Mouse (Mus musculus): ENCODE measurements around the gene Gcfc2.

Gene Gcfc2

GRCm38 (mm10) chr6:81923523-81924142 is at the start of gene Gcfc2:
Gene Gcfc2 (plus strand): TSS chr6:81923669.
- DNase-seq: peak; percentile 94

GRCm38 (mm10) chr6:81895678-81896230 is 27.7 kb upstream of the Gcfc2 start:
- no peak for DNase-seq

- DNase-seq: no peak
Measured at GRCm38 (mm10) chr6:81910302-81910855, 13.1 kb upstream of the Gcfc2 start.

GRCm38 (mm10) chr6:81911244-81911643 is 12.2 kb upstream of the Gcfc2 start:
- no peak for DNase-seq

- no peak for DNase-seq
Measured at GRCm38 (mm10) chr6:81911713-81912112, 11.8 kb upstream of the Gcfc2 start.

- DNase-seq: no peak
Measured at GRCm38 (mm10) chr6:81912177-81912576, 11.3 kb upstream of the Gcfc2 start.

GRCm38 (mm10) chr6:81924304-81924703 is 835 bp downstream of the Gcfc2 start:
- no peak for DNase-seq

GRCm38 (mm10) chr6:81929402-81929801 is 5.9 kb downstream of the Gcfc2 start:
- DNase-seq: no peak

GRCm38 (mm10) chr6:81933281-81933680 is 9.8 kb downstream of the Gcfc2 start:
- DNase-seq: peak; percentile 5

GRCm38 (mm10) chr6:81941718-81942117 is 18.2 kb downstream of the Gcfc2 start:
- DNase-seq: no peak

- DNase-seq: no peak
Measured at GRCm38 (mm10) chr6:81943281-81943680, 19.8 kb downstream of the Gcfc2 start.

GRCm38 (mm10) chr6:81944432-81944831 is 21.0 kb downstream of the Gcfc2 start:
- no peak for DNase-seq

- DNase-seq: no peak
Measured at GRCm38 (mm10) chr6:81946906-81947305, 23.4 kb downstream of the Gcfc2 start.

- no peak for DNase-seq
Measured at GRCm38 (mm10) chr6:81955133-81955532, 31.7 kb downstream of the Gcfc2 start.

GRCm38 (mm10) chr6:81956399-81956798 is 32.9 kb downstream of the Gcfc2 start:
- DNase-seq: no peak

- DNase-seq: no peak
Measured at GRCm38 (mm10) chr6:81957992-81958391, 34.5 kb downstream of the Gcfc2 start.

- DNase-seq: no peak
Measured at GRCm38 (mm10) chr6:81959866-81960265, 36.4 kb downstream of the Gcfc2 start.

- DNase-seq: no peak
Measured at GRCm38 (mm10) chr6:81960284-81960683, 36.8 kb downstream of the Gcfc2 start.

GRCm38 (mm10) chr6:81965296-81966067 is 42.0 kb downstream of the Gcfc2 start, which contains the start of gene Mrpl19:
Gene Mrpl19 (minus strand): TSS chr6:81965958.
- peak; percentile 94 for DNase-seq

- no peak for DNase-seq
Measured at GRCm38 (mm10) chr6:81966068-81966544, 42.6 kb downstream of the Gcfc2 start.

- no peak for DNase-seq
Measured at GRCm38 (mm10) chr6:81971196-81971595, 47.7 kb downstream of the Gcfc2 start.

GRCm38 (mm10) chr6:81972595-81972994 is 49.1 kb downstream of the Gcfc2 start:
- no peak for DNase-seq

GRCm38 (mm10) chr6:81975971-81976621 is 52.6 kb downstream of the Gcfc2 start:
- DNase-seq: peak; percentile 62

Measured in thymus, postnatal 25 days (tissue).